Comparison of ENCODE assay signal across 8 mouse cellular contexts in the genomic region with DNA sequence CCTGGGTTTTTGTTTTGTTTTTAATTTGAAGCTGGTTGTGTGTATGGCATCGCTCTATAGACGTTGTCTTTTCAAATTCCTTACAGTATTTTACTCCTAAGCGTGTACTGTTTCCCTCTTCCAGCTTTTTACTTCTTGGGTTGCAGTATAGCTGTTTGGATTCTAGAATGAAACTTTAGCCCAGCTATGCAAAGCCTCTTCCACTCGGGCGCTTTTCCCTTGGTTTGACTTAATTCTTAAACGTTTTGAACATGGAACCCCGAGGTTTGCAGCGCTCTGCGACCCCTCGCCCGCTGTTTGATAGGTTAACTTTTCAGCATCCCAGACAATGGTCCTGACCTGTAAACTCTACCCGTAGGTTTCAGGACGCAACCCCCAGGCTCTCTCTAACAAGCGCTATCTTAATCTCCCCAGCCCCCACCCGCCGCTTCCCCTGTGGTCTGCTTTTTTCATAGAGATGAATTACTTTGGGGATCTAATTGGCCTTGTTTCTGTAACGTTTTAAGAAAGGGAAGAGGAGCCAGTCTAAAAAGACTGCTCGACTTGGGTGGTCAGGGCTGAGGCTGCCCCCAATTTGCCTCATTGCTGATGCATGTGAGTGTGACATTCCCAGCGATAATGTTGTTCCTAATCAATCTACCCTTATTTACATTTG. TPM values are rescaled to one million over a fixed set of nuclear protein-coding genes. Genes with fewer than 3 reads are reported as not detected.
DNase-seq lines count a peak whose midpoint lies in the region; ATAC-seq lines count a peak whose summit lies in the region.

No protein-coding gene starts in this region.

- H3K36me3 ChIP-seq in kidney, embryonic 16.5 days (ENCODE audit: insufficient read depth, low read length) = no peaks in the 10 kb centered on the region
- no peaks in the 10 kb centered on the region for H3K36me3 ChIP-seq in intestine, embryonic 14.5 days (ENCODE audit: control insufficient read depth, insufficient read depth, low read length)

- peaks cover 14% of the 10 kb centered on the region; the same call in 1 of the 2 replicates for H3K27me3 ChIP-seq in kidney, embryonic 16.5 days (ENCODE audit: insufficient read depth, low read length)
- peaks cover 3% of the 10 kb centered on the region; the same call in 1 of the 2 replicates for H3K27me3 ChIP-seq in intestine, embryonic 14.5 days (replicated peaks; ENCODE audit: control insufficient read depth, insufficient read depth, low read length)

- H3K4me2 ChIP-seq in kidney, embryonic 16.5 days (replicated peaks; ENCODE audit: low read depth, low read length) = peak overlapping the region; percentile 84
- peak overlapping the region; percentile 91 for H3K4me2 ChIP-seq in intestine, embryonic 14.5 days (ENCODE audit: low read length)

- peaks cover 37% of the 10 kb centered on the region for H3K4me1 ChIP-seq in kidney, embryonic 16.5 days (ENCODE audit: insufficient read depth, low read length)
- peaks cover 7% of the 10 kb centered on the region; the same call in 1 of the 2 replicates for H3K4me1 ChIP-seq in intestine, embryonic 14.5 days (replicated peaks; ENCODE audit: control insufficient read depth, insufficient read depth, low read length)

- H3K4me3 ChIP-seq in kidney, embryonic 16.5 days (ENCODE audit: low read length) = peak overlapping the region; percentile 53
- peak overlapping the region; percentile 94 for H3K4me3 ChIP-seq in intestine, embryonic 14.5 days (ENCODE audit: low read depth, low read length)

- peak overlapping the region; percentile 36 for H3K9ac ChIP-seq in kidney, embryonic 16.5 days (replicated peaks; ENCODE audit: low read length)
- H3K9ac ChIP-seq in intestine, embryonic 14.5 days (ENCODE audit: low read length) = peak overlapping the region; percentile 100

- WGBS in kidney, embryonic 16.5 days = 10% methylated on average over 19 of the region's 19 CpGs
- 11% methylated on average over 19 of the region's 19 CpGs for WGBS in intestine, embryonic 14.5 days

- no peak for ATAC-seq in kidney, embryonic 16.5 days (ENCODE audit: low FRiP score, low TSS enrichment)
- no peak for ATAC-seq in intestine, embryonic 14.5 days (replicated peaks; ENCODE audit: low FRiP score, low TSS enrichment, low read depth)
- ATAC-seq in inflammation-experienced regulatory T-cells, adult 6 months = no peak
- ATAC-seq in CD4-positive, CD25-positive, alpha-beta regulatory T cell, adult 4 months = no peak

- peak overlapping the region; percentile 58; the same call in 1 of the 2 replicates for H3K27ac ChIP-seq in kidney, embryonic 16.5 days (ENCODE audit: low read length)
- H3K27ac ChIP-seq in intestine, embryonic 14.5 days (ENCODE audit: low read depth) = peak overlapping the region; percentile 98

- no peaks in the 10 kb centered on the region for H3K9me3 ChIP-seq in kidney, embryonic 16.5 days (ENCODE audit: low read length)
- no peaks in the 10 kb centered on the region for H3K9me3 ChIP-seq in intestine, embryonic 14.5 days (ENCODE audit: control insufficient read depth, low read length)

- no peak for DNase-seq in kidney, postnatal 25 days
- peak; percentile 61 for DNase-seq in embryo, embryonic 11 days
- DNase-seq in intestine, embryonic 14.5 days (ENCODE audit: low spot score) = no peak
- peak; percentile 36 for DNase-seq in neural tube, embryonic 10.5 days (ENCODE audit: extremely low spot score, low spot score)
- DNase-seq in ovary, postnatal 10 days (ENCODE audit: low spot score) = no peak

RNA-seq across cellular contexts. Expression of gene Ptch1, which starts 4.5 kb away (rescaled TPM):
- polyA plus RNA-seq in kidney, embryonic 16.5 days (2015; fragmentation: Nextera tagmentation; extraction: Ambion mirVana) = 15.8 and 18.9 TPM in 2 replicates
- 62.8 and 68.0 TPM in 2 replicates for polyA plus RNA-seq in intestine, embryonic 14.5 days (2014; fragmentation: Nextera tagmentation; extraction: Ambion mirVana)
- 10 to 100 TPM in 2 of 3 experiments, 1 to 10 TPM in 1; 9.5 to 13.2 (median 12.1) TPM for polyA plus RNA-seq in inflammation-experienced regulatory T-cells, adult 6 months (2017; shearing (Covaris generic))
- polyA plus RNA-seq in CD4-positive, CD25-positive, alpha-beta regulatory T cell, adult 4 months (2017; shearing (Covaris generic)) = 10 to 100 TPM; 13.6 to 15.9 TPM

Comparison
In these comparisons a context has a peak if more than half of its experiments do, and no peak if none do; other contexts are left out.
1. DNase-seq: peak in embryo, embryonic 11 days (single experiment) and neural tube, embryonic 10.5 days (single experiment); none in kidney, postnatal 25 days (0 of 2), intestine, embryonic 14.5 days (single experiment) and ovary, postnatal 10 days (single experiment).